Mouse (Mus musculus) activated CD4-positive, CD25-positive, alpha-beta regulatory T cell, adult 4 months (primary cell): ENCODE results near the gene Gm8247. TPM values are rescaled to one million over a fixed set of nuclear protein-coding genes. Genes with fewer than 3 reads are reported as not detected.
"Not testable (repeated sequence)": the region's sequence is repeated elsewhere in the genome, so short reads cannot be mapped to it uniquely, and the experiment has no call there.

Experiments
- ATAC-seq: one replicate; pipeline ENCODE4 v1.8.0; 2017
- polyA plus RNA-seq, 2 experiments: library from polyadenylated mRNA; unstranded; fragments of 100-300 nt; shearing (Covaris generic); gene quantifications; one replicate each; pipeline ENCODE4 v1.2.1; 2017

Gene Gm8247
- not detected for polyA plus RNA-seq

DNA sequence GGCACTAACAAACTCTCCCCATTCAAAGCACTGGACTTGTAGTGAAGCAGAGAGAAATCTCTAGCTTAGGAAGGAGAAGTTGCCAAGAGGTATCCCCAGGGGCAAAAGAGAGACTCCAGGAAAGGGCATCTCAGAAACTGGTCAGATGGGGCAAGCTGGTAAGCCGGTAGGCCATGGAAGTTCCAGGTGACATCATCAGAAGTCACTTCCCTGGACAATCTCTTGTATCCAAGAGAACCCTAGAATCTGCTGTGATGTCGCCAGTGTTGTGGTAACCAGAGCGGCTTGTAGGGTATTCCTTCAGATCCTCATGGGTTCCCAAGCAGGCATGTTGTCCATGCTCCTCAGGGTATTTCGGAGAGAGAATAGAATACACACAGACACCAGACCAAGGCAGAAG lies at the start of gene Gm8247:
Gm8247 (plus strand) TSS at position 301 of the 400 bp plus-strand sequence.
- ATAC-seq, result not testable (repeated sequence)

DNA sequence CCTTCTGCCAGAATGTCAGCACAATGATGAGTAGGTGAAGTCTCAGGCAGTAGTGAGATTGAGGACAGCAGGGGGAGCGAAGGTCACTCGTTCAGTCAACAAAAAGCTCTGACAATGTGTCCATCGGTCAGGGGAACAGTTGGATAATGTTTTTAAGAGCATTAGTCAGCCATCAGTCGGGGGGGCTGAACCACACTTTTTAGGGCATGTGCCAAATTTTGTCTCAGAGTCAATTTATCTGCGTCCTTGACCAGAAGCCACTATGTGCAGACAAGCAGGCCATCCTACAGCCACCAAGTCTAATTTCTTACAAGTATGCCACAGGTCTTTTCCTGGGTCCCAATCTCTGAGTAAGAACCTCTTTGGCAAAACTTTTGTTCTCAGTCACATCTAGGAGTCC lies 35.0 kb upstream of the Gm8247 start:
- not testable (repeated sequence) for ATAC-seq

- not testable (repeated sequence) for ATAC-seq
Measured at GRCm38 (mm10) chr14:44591765-44592164, 8.8 kb downstream of the Gm8247 start.

DNA sequence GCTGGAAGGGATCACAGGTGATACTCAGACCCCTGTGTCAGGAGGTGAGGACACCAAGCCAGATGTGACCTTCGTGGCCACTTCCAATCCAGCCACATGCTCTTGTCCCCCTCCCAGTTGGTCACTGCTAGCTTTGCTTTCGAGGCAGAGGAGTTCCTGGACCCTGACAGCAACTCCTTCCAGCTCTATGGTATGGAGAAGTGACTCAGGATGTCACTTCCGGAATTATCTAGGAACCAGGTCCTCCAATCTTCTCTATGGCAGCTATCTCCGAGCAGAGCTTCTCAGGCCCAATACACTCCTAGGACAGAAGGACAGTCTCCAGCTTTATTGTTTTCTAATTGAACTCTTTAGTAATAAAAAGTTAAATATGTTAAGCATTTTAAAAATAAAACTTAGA lies 44.8 kb downstream of the Gm8247 start, which contains the start of gene Gm5624:
Gm5624 (minus strand) TSS at position 202 of the 400 bp plus-strand sequence.
- not testable (repeated sequence) for ATAC-seq

Other genes with a start within 250 kb of the Gm8247 start
- not detected for gene Gm5930, start 244.6 kb upstream of the Gm8247 start, polyA plus RNA-seq
- gene Gm8229, start 217.8 kb upstream of the Gm8247 start, polyA plus RNA-seq, result not detected
- gene Gm3371, start 172.5 kb upstream of the Gm8247 start, polyA plus RNA-seq, result not detected
- gene Gm8232, start 149.5 kb upstream of the Gm8247 start, polyA plus RNA-seq, result not detected
- not detected for gene BC061237, start 90.7 kb upstream of the Gm8247 start, polyA plus RNA-seq
- not detected for gene Gm17093, start 64.9 kb upstream of the Gm8247 start, polyA plus RNA-seq
- not detected for gene Gm5624, start 44.8 kb downstream of the Gm8247 start, polyA plus RNA-seq
- gene Gm8257, start 123.3 kb downstream of the Gm8247 start, polyA plus RNA-seq, result not detected
- not detected for gene Gm8267, start 167.2 kb downstream of the Gm8247 start, polyA plus RNA-seq